Mouse (Mus musculus) G1E (cell line): ENCODE results near the gene Fbxl14.

ENCODE experiments used
- CTCF ChIP-seq: IDR thresholded peaks from 2 replicates; pipeline ENCODE4 v1.5.1; 2012; ENCODE audit warnings: low read depth, low read length, inconsistent platforms, mixed read lengths
- GATA1 ChIP-seq: IDR thresholded peaks from 2 replicates; pipeline ENCODE4 v1.6.1; 2012; ENCODE audit warnings: borderline replicate concordance, low read length, inconsistent platforms, mixed read lengths
- POLR2AphosphoS5 ChIP-seq: IDR thresholded peaks from 2 replicates; pipeline ENCODE4 v1.6.1; 2012; ENCODE audit warnings: low read depth, low read length, inconsistent platforms; ENCODE audit not compliant: insufficient replicate concordance
- TAL1 ChIP-seq: conservative IDR thresholded peaks from 2 replicates; pipeline ENCODE4 v1.6.1; 2012; ENCODE audit warnings: low read depth, low read length, inconsistent platforms, mixed read lengths

GRCm38 (mm10) chr6:119448321-119449059, 31.0 kb upstream of the Fbxl14 start:
- TF ChIP-seq CTCF = no peak
- TF ChIP-seq TAL1 = no peak
- TF ChIP-seq GATA1 = no peak
- TF ChIP-seq POLR2AphosphoS5 = no peak
